Mouse (Mus musculus) heart, postnatal 25 days (tissue): ENCODE results near the gene Vps51. TPM values are rescaled to one million over a fixed set of nuclear protein-coding genes. Genes with fewer than 3 reads are reported as not detected.
"Not testable (repeated sequence)": the region's sequence is repeated elsewhere in the genome, so short reads cannot be mapped to it uniquely, and the experiment has no call there.

ENCODE experiments used
- DNase-seq: peaks from one replicate; pipeline ENCODE4 v3.0.0; 2022; ENCODE audit warnings: low spot score
- intact Hi-C: fragments of 180-260 bp; cut with DNase I; formaldehyde crosslinking; loops from one replicate; pipeline ENCODE4 v1.15.1; 2025
- total RNA-seq, 2 experiments: library from RNA; stranded (reverse); gene quantifications; 2 replicates each; pipeline ENCODE4 v1.2.3; 2021

The Vps51 gene
- total RNA-seq, 2 experiments from 2014 or later = 23.0 to 25.3 TPM

DNA sequence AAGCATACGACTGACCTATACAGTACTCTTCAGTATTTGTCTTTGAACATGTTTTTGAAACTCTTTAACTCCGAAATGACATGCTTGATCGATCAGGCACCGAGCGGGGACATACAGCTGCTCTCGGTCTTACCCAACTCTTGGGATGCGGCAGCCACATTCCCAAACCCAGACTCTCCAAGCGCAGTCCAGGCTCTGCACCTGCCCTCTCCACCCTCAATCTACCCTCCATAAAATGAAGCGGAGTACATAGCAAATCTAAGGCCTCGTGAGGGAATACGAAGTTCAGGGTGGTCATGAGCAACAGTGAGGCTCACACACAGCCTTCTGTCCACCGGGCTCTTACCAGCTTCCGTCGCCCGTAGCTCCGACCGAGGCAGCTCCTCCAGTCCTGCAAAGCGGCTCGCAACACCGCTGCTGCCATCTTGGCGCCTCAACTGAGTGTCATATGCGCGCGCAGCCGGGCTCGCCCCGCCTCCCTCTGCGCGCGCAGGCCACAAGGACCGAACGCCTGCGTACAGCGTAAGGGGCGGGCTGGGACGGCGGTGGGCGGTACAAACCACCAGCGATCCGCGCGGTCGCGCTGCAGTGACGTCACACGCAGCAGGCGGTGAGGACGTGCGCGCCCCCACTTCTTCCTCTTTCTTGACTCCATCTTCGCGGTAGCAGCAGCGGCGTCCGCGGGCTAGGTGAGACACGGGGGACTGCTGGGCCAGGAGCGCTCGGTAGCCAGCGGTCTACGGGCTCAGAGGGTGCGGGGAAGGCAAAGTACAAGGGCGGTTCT, 19.5 kb downstream of the Vps51 start, which contains the start of the genes Mrpl49 and Fau:
Gene Mrpl49, minus strand, starts transcription at position 473 of the 784 bp plus-strand sequence.
Gene Fau, plus strand, starts transcription at position 532 of the 784 bp plus-strand sequence.
- intact Hi-C loops = loop anchor here (1.0 kb wide), 1 partner anchor 27 kb away; the partner anchor contains the start of genes Cdca5 and Zfpl1
- peak; percentile 97 for DNase-seq

DNA sequence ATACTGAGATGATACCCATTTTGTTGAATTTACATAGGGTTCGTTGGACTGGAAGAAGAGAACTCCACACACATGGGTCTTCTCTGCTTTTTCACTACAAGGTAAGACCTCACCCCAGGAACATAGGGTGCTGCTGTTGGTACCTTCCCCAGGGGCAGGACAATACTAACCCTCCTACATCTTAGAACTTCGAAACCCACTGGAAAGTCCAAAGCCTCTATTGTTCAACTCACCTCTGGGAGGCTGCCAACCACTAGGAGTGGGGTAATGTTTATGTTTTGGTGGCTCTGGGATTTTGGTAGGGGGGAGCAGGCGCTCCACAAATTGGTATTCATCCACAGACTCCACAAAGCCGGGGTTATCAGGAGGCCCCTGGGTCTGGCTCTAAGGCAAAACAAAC, 20.3 kb downstream of the Vps51 start:
- intact Hi-C loops = no loop called here

GRCm38 (mm10) chr19:6054296-6054695, 22.7 kb downstream of the Vps51 start:
- intact Hi-C loops = no loop called here
- no peak for DNase-seq

More for the DNA sequence above, 20.3 kb downstream of the Vps51 start:
- DNase-seq = no peak

DNA sequence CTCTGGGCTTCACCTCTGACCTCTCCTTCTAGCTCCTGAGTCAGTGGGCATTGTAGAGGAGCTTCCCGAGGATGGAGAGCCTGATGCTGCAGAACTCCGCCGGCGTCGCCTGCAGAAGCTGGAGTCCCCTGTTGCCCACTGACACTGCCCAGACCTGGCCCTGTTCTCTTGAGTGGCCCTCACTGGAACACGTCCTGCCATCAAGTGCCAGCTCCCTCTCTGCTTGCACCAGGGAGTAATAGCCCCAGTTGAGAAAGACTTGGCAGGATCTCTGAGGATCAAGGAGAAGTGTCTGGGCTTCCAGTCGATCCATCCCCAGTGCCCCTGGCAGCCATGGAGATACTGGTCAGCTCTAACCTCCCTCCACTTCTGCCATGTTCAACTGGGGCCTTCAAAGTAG, 24.5 kb downstream of the Vps51 start:
- no peak for DNase-seq
- intact Hi-C loops = no loop called here

GRCm38 (mm10) chr19:6048681-6049410, 28.2 kb downstream of the Vps51 start:
- DNase-seq = no peak
- intact Hi-C loops = loop anchor here (5.0 kb wide), 1 partner anchor 68 kb away; the partner anchor contains the start of gene Sac3d1

DNA sequence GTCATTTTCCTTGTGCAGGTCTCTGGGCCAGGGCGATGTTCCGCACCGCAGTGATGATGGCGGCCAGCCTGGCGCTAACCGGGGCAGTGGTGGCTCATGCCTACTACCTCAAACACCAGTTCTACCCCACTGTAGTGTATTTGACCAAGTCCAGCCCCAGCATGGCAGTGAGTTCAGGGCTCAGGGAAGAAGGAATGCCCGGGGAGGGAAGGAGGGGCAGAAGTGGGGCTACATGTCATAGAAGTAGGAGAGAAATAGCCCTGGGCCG, 29.2 kb downstream of the Vps51 start:
- no peak for DNase-seq
- intact Hi-C loops = loop anchor here (5.0 kb wide), 1 partner anchor 69 kb away; the partner anchor contains the start of gene Sac3d1

DNA sequence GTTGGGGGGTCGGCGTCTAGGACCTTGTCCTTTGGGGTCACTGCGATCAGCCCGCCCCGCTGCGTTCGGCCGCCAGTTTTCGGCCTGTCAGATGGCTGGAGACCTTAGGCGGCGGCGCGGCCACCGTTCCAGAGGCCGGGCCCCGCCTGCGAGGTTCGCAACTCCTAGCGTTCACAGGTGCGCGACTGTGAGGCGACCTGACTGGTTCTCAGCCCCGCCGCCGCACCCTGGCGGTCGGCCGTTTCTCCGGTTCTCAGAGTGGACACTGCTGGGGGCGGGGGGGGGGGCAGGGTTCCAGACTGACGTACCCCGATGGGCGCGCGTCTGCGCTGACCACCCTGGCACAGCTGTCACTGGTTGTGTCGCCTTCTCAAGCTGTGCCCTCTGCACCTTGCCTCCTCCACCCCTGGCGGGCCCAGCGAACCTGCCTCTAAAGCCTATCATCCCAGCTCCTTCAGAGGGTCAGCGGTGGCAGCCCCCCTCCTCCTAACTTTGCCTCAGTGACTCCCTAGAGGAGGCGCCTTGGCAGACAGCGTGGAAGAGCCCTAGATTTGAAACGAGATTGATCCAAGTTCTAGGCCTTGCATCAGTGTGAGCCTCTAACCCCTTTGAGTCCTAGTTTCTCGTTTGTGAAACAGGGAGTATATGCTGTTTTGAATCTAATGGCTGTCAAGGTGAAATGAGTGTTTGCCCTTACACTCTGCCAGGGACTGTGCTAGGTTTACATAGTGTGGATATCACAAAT, 29.7 kb downstream of the Vps51 start:
- intact Hi-C loops = loop anchor here (5.0 kb wide), 1 partner anchor 70 kb away; the partner anchor contains the start of gene Sac3d1

DNA sequence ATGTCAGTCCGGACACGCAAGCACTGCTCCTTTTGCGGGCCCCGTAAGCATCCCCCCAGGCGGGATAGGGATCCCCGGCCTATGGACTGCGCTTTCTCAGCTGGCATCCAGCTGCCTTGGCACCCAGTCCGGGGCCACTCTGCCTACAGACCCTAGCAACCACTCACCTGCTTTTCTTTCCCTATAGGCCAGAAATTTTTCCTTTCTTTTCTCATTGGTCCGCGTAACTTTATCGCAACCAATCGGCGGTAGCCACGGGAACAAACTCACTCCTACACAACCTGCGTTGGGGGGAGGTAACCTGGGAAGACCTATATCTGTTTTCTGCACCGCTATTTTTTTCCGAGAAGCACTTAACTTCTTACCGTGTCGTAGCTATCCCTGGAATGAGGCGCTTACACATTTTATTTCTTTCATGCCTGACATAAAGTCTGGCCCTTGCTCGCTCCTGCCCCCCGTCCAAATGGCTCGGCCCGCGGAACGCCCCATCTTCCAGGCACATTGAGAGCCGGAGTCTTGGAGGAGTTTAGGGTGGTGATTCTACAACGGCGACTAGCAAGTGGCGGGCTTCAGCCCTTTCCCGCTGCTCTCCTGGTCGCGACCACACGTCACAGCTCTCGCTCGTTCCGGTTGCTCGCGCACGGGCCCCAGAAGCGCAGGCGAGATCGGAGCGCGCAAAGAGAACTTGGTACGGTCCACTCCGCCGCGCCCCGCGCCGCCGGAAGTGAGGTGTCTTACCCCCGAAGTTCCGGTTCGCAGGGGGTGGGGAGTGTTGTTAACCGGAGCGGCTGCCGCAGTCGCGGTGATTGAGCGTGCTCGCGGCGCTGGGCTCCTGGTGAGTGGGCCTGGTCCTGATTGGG, 30.5 kb downstream of the Vps51 start, which contains the start of gene Syvn1:
Gene Syvn1, plus strand, starts transcription at position 283 of the 860 bp plus-strand sequence.
- intact Hi-C loops = loop anchor here (5.0 kb wide), 1 partner anchor 71 kb away; the partner anchor contains the start of gene Sac3d1
- peak; percentile 86 for DNase-seq

More for the DNA sequence above, 29.7 kb downstream of the Vps51 start:
- no peak for DNase-seq

GRCm38 (mm10) chr19:6045366-6046293, 31.4 kb downstream of the Vps51 start:
- DNase-seq = no peak
- intact Hi-C loops = loop anchor here (2.0 to 5.0 kb wide), 2 partner anchors 27 to 72 kb away; partner anchors contain the start of gene Sac3d1

DNA sequence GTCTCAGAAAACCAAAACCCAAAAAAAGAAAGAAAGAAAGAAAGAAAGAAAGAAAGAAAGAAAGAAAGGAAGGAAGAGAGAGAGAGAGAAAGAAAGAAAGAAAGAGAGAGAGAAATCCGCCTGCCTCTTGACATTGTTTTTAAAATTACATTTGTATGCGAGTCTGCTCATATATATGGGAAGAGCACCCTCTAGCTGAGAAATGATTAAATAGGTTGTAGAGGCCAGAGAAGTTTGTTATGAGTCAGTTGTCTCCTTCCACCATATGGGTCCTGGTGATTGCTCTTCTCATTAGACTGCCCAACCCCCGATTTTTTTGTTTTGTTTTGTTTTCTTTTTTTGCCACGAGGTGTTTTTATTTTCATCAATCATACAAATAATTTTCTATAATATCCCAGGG, 32.9 kb downstream of the Vps51 start:
- not testable (repeated sequence) for DNase-seq
- intact Hi-C loops = loop anchor here (2.0 to 5.0 kb wide), 2 partner anchors 25 to 122 kb away; partner anchors contain the start of gene Cdc42ep2

- DNase-seq = no peak
- intact Hi-C loops = loop anchor here (5.0 kb wide), 1 partner anchor 120 kb away; the partner anchor contains the start of gene Cdc42ep2
These were observed 34.7 kb downstream of the Vps51 start for GRCm38 (mm10) chr19:6042293-6042692.

- intact Hi-C loops = loop anchor here (5.0 kb wide), 1 partner anchor 118 kb away; the partner anchor contains the start of gene Cdc42ep2
- DNase-seq = no peak
These were observed 37.0 kb downstream of the Vps51 start for GRCm38 (mm10) chr19:6040002-6040401.

DNA sequence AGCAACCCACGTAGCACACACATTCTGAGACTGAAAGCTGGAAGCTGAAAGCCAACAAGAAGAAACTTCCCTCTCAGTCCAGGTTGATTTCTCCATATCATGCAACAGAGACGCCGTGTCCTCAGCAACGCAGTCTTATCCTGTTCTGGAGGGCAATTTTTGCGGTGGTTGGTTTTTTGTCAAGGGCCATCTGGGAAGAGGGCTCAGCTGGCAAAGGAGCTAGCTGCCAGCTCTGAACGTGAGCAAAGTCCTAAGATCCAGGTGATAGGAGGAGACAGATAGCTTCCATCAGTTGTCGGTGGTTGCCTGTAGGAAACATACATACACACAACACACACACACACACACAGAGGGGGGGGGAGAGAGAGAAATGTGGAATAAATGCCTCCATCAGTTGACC, 38.7 kb downstream of the Vps51 start:
- no peak for DNase-seq
- intact Hi-C loops = no loop called here

DNA sequence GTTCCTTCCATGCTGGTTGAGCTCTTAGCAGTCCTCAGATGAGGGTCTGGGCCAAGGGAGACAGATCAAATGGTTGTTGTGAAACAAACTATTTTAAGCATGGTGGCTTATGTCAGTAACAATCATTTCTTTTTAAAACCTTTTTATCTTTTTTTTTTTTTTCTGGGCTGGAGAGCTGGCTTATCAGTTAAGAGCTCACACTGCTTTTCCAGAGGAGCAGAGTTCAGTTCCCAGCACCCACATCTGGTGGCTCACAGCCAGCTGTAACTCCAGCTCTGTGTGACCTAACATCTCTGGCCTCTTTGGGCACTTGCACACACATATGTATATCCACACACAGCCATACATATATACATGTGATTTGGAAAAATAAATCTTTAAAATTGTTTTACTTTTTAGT, 39.3 kb downstream of the Vps51 start:
- intact Hi-C loops = no loop called here
- no peak for DNase-seq

- DNase-seq = no peak
- intact Hi-C loops = no loop called here
These were observed 41.0 kb downstream of the Vps51 start for GRCm38 (mm10) chr19:6035966-6036585.

GRCm38 (mm10) chr19:6030520-6031280, 46.3 kb downstream of the Vps51 start:
- intact Hi-C loops = no loop called here
- DNase-seq = no peak

DNA sequence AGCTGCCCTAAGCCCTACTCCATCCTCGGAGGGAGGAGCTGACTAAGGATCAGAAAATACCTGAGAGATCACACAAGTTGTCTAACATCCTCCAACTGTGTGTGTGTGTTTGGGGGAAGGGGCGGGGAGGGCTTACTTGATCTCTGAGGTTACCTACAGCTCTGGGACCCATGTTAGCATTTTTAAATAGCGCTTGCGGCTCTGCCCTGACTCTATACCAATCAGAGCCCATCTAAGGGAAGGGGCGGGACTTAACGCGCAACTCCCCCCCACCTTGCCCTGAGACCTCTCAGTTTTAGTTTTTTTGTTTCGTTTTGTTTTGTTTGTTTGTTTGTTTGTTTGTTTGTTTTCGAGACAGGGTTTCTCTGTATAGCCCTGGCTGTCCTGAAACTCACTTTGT, 47.6 kb downstream of the Vps51 start:
- no peak for DNase-seq
- intact Hi-C loops = no loop called here
